ENCODE assay signal across 24 mouse cellular contexts in the genomic region with DNA sequence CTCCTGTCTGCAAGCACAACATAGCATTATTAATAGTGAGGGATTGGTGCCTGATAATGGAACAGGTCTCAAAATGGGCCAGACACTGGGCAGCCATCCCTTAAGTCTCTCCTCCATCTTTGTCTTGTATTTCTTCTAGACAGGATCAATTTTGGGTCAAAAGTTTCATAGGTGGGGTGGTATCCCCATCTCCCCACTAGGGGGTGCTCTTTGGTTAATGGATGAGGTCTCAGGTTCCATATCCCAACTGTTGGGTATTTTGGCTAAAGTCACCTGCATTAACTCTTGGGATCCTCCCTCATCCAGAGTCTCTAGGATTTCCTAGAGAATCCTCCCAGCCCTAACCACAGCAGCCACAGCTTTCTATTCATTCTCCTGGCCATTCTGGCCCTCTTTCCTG. TPM values are rescaled to one million over a fixed set of nuclear protein-coding genes. Genes with fewer than 3 reads are reported as not detected.
A peak's percentile ranks its signal among the peaks of the same experiment; 100 is the strongest.
DNase-seq lines count a peak whose midpoint lies in the region; ATAC-seq and TF ChIP-seq lines count a peak whose summit lies in the region.
"Had no signal": no experiment of that assay in that cellular context is flagged by ENCODE, and none has a peak within 500 bp of the region (broad histone marks: within the 10 kb centered on the region; RNA-seq: fewer than 3 reads in every experiment).

No protein-coding gene starts in this region.

- no peaks in the 10 kb centered on the region for H3K9me3 ChIP-seq in hindbrain, embryonic 12.5 days (replicated peaks)
- H3K9me3 ChIP-seq: embryonic facial prominence, embryonic 15.5 days; heart, embryonic 12.5 days; hindbrain, embryonic 13.5 days; limb, embryonic 10.5 days; lung, embryonic 15.5 days; midbrain, embryonic 12.5 days had no signal

- no peak overlapping the region for H3K27ac ChIP-seq in layer of hippocampus, adult 2 months
- no peak overlapping the region for H3K27ac ChIP-seq in hindbrain, embryonic 12.5 days
- H3K27ac ChIP-seq: embryonic facial prominence, embryonic 15.5 days; hindbrain, embryonic 13.5 days; limb, embryonic 10.5 days; lung, embryonic 15.5 days; midbrain, embryonic 12.5 days had no signal

- H3K36me3 ChIP-seq in hindbrain, embryonic 12.5 days = no peaks in the 10 kb centered on the region
- H3K36me3 ChIP-seq: embryonic facial prominence, embryonic 15.5 days; heart, embryonic 12.5 days; hindbrain, embryonic 13.5 days; limb, embryonic 10.5 days; lung, embryonic 15.5 days; midbrain, embryonic 12.5 days had no signal

- ATAC-seq in hindbrain, embryonic 12.5 days (ENCODE audit: low FRiP score) = no peak
- ATAC-seq: forebrain, embryonic 16.5 days; inflammation-experienced regulatory T-cells, adult 6 months had no signal

- H3K4me3 ChIP-seq in layer of hippocampus, adult 2 months = no peak overlapping the region
- no peak overlapping the region for H3K4me3 ChIP-seq in hindbrain, embryonic 12.5 days
- H3K4me3 ChIP-seq: embryonic facial prominence, embryonic 15.5 days; heart, embryonic 12.5 days; hindbrain, embryonic 13.5 days; limb, embryonic 10.5 days; lung, embryonic 15.5 days; midbrain, embryonic 12.5 days had no signal

- H3K4me1 ChIP-seq in hindbrain, embryonic 12.5 days = no peaks in the 10 kb centered on the region
- H3K4me1 ChIP-seq: embryonic facial prominence, embryonic 15.5 days; heart, embryonic 12.5 days; hindbrain, embryonic 13.5 days; limb, embryonic 10.5 days; lung, embryonic 15.5 days; midbrain, embryonic 12.5 days had no signal

- no peak overlapping the region for H3K4me2 ChIP-seq in hindbrain, embryonic 12.5 days (replicated peaks)
- H3K4me2 ChIP-seq: embryonic facial prominence, embryonic 15.5 days; heart, embryonic 12.5 days; hindbrain, embryonic 13.5 days; liver, embryonic 11.5 days; lung, embryonic 15.5 days; midbrain, embryonic 12.5 days had no signal

- peak; percentile 9 for DNase-seq in adrenal gland, postnatal 10 days
- DNase-seq in adrenal gland, adult 8-10 months = no peak
- DNase-seq in layer of hippocampus, adult 2 months (ENCODE audit: low spot score in 2 of 2) = no peak
- DNase-seq in layer of hippocampus, adult 9-11 months = no peak
- peak; percentile 6 for DNase-seq in MEL-GATA-1-ER (ENCODE audit: extremely low read depth, low read depth)
- peak; percentile 1 for DNase-seq in c-Kit-positive CD71-positive TER-119-negative erythroid progenitor cells, embryonic 14.5 days (ENCODE audit: low read depth)
- no peak for DNase-seq in left cerebral cortex, postnatal 14 days (ENCODE audit: low spot score in 2 of 2)
- DNase-seq: cerebellum, postnatal 10 days; heart, postnatal 14 days; retina, postnatal 1 day; right cerebral cortex, postnatal 4 days had no signal

- no peaks in the 10 kb centered on the region for H3K27me3 ChIP-seq in hindbrain, embryonic 12.5 days
- H3K27me3 ChIP-seq: CH12.LX; embryonic facial prominence, embryonic 15.5 days; heart, embryonic 12.5 days; hindbrain, embryonic 13.5 days; lung, embryonic 15.5 days; midbrain, embryonic 12.5 days had no signal

- intact Hi-C loops in left cerebral cortex, postnatal 14 days (cut with DNase I) = no loop called here

- H3K9ac ChIP-seq in hindbrain, embryonic 12.5 days = no peak overlapping the region
- H3K9ac ChIP-seq: embryonic facial prominence, embryonic 15.5 days; heart, embryonic 12.5 days; hindbrain, embryonic 13.5 days; lung, embryonic 15.5 days; midbrain, embryonic 12.5 days had no signal

- peak; percentile 51 for TF ChIP-seq CTCF in layer of hippocampus, adult 2 months (conservative IDR thresholded peaks at IDR 0.05)

RNA-seq across cellular contexts. Expression of gene Gm45194, which starts 26.2 kb away (rescaled TPM):
- total RNA-seq in adrenal gland, postnatal 10 days (2021) = 1 to 10 TPM; 2.4 to 2.9 TPM
- 1 to 10 TPM; 3.1 to 9.8 (median 6.7) TPM for total RNA-seq in adrenal gland, adult 8-10 months (2022)
- not detected for total RNA-seq in layer of hippocampus, adult 2 months (2021)
- 0.66 and 1.9 TPM in 2 replicates for polyA plus RNA-seq in hindbrain, embryonic 12.5 days (2016; fragmentation: Nextera tagmentation; extraction: Ambion mirVana)
- under 1 TPM in 1 of 2 experiments, not detected in 1; 0.49 TPM for total RNA-seq in left cerebral cortex, postnatal 14 days (2021)
- total RNA-seq: CH12.LX; heart, postnatal 14 days; monocyte, adult 5-6 weeks had no signal
- polyA plus RNA-seq: gonadal fat pad, adult 2 months; inflammation-experienced regulatory T-cells, adult 6 months; lung, embryonic 15.5 days had no signal

Comparison
In these comparisons a context has a peak if more than half of its experiments do, and no peak if none do; other contexts are left out.
1. DNase-seq: peak in adrenal gland, postnatal 10 days (single experiment), MEL-GATA-1-ER (single experiment) and c-Kit-positive CD71-positive TER-119-negative erythroid progenitor cells, embryonic 14.5 days (single experiment); none in adrenal gland, adult 8-10 months (single experiment), layer of hippocampus, adult 2 months (0 of 2), layer of hippocampus, adult 9-11 months (single experiment) and left cerebral cortex, postnatal 14 days (0 of 2).